Mouse (Mus musculus): Measurements from ENCODE around the gene Kcnq4. TPM values are rescaled to one million over a fixed set of nuclear protein-coding genes. Genes with fewer than 3 reads are reported as not detected.

Kcnq4 gene
- polyA plus RNA-seq, 1 experiment, result 0.98 TPM

DNA sequence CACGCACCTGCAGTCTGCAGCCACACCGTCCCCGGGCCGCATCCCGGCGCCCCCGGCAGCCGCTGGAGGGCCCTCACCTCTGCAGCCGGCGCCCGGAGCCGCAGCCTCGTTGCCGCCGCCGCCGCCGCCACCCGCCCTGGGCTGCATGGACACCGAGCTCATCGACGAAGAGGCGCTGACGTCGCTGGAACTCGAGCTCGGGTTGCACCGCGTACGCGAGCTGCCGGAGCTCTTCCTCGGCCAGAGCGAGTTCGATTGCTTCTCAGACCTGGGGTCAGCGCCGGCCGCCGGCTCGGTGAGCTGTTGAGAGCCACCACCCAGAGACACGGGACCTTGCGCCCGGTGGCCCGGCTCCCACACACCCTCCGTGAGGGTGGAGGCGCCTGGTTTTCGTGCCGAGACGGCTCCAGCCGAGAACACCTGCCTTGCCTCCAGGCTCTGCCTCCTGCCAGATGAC lies 81.3 kb downstream of the Kcnq4 start:
- H3K27me3 ChIP-seq (ENCODE audit: control insufficient read depth, insufficient read depth, low read length), result peaks cover 4% of the 10 kb centered on the region; the same call in 1 of the 2 replicates
- no peaks in the 10 kb centered on the region; the same call in 1 of the 2 replicates for H3K4me1 ChIP-seq (ENCODE audit: control insufficient read depth, insufficient read depth, insufficient read length)
- peak in 1 of 2 experiments; percentile 19 for DNase-seq (ENCODE audit: low read depth in 1 of 2, low spot score in 2 of 2)
- no peak overlapping the region for H3K27ac ChIP-seq (ENCODE audit: insufficient read depth, low read length)
- under 1% methylated on average over 50 of the region's 50 CpGs for WGBS
- no peaks in the 10 kb centered on the region for H3K36me3 ChIP-seq (ENCODE audit: control insufficient read depth, insufficient read depth, low read length)
- peak overlapping the region; percentile 51 for H3K4me3 ChIP-seq (ENCODE audit: extremely low read depth, insufficient read depth, insufficient read length)
- TF ChIP-seq CTCF (IDR thresholded peaks at IDR 0.05; ENCODE audit: extremely low read depth, insufficient read depth, insufficient read length, insufficient replicate concordance) (no peak), POLR2A (IDR thresholded peaks at IDR 0.05; ENCODE audit: low read depth, low read length) (no peak)

DNA sequence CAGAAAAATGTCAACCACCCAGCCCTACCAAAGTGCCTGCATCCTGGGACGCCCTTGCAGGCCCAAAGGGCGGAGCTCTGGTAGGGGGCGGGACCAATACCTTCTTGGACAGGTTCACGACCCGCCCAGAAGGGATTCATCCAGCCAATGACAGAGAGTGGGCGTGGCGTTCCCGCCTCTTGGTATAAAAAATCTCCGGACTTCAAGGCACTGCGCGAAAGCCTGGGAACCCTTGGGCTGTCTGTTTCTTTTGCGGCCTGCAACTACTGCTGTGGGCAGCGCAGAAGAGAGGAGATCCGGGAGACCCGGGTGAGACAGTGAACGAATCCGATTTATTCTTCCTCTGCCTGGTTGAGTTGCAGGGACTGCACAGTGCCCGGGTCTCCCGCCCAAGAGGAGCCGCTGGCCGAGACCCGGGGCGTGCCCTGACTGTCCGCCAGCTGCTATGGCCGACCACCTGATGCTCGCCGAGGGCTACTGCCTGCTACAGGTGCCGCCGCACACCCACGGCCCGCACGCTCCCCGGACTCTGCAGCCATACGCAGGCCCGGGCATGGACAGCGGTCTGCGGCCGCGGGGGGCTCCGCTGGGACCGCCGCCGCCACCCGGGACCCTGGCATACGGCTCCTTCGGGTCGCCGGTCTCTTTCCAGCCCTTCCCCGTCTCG lies 81.9 kb downstream of the Kcnq4 start, which contains the start of gene Cited4:
TSS of gene Cited4 (plus strand) at position 215 of the 667 bp plus-strand sequence.
- TF ChIP-seq POLR2A (IDR thresholded peaks at IDR 0.05; ENCODE audit: low read depth, low read length), result no peak
- Histone ChIP-seq H3K27ac (ENCODE audit: insufficient read depth, low read length) (no peak within 1 kb of the TSS), H3K36me3 (ENCODE audit: control insufficient read depth, insufficient read depth, low read length) (no peaks in the 10 kb centered on the region), H3K4me3 (ENCODE audit: extremely low read depth, insufficient read depth, insufficient read length) (peak within 1 kb of the TSS; percentile 51), H3K4me1 (ENCODE audit: control insufficient read depth, insufficient read depth, insufficient read length) (no peaks in the 10 kb centered on the region; the same call in 1 of the 2 replicates), H3K27me3 (ENCODE audit: control insufficient read depth, insufficient read depth, low read length) (peaks cover 4% of the 10 kb centered on the region; the same call in 1 of the 2 replicates)
- DNase-seq (ENCODE audit: low read depth in 1 of 2, low spot score in 2 of 2), result peak; percentile 63 to 81
- 2% methylated on average over 41 of the region's 50 CpGs for WGBS

DNA sequence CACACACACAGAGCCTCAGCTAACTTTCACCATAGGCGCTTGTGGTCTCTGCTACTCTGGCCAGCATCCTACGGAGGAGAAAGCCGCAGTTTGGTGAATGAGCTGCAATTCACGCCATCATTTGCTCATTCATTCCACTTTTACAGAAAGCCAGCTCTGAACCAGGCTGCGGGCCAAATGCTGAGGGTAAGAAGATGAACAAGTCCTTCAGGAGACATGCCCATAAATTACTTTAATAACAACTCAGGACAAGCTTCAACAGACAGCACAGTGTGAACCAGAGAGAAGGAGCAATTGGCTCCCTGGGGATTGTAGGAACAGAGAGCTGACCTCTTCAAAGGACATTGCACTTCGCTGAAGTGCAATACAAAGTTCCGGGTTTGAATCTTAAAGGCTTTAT lies 82.6 kb downstream of the Kcnq4 start:
- TF ChIP-seq POLR2A (IDR thresholded peaks at IDR 0.05; ENCODE audit: low read depth, low read length) (no peak), CTCF (IDR thresholded peaks at IDR 0.05; ENCODE audit: extremely low read depth, insufficient read depth, insufficient read length, insufficient replicate concordance) (no peak)
- Histone ChIP-seq H3K4me1 (ENCODE audit: control insufficient read depth, insufficient read depth, insufficient read length) (no peaks in the 10 kb centered on the region; the same call in 1 of the 2 replicates), H3K27me3 (ENCODE audit: control insufficient read depth, insufficient read depth, low read length) (peaks cover 4% of the 10 kb centered on the region; the same call in 1 of the 2 replicates), H3K4me3 (ENCODE audit: extremely low read depth, insufficient read depth, insufficient read length) (no peak overlapping the region), H3K36me3 (ENCODE audit: control insufficient read depth, insufficient read depth, low read length) (no peaks in the 10 kb centered on the region), H3K27ac (ENCODE audit: insufficient read depth, low read length) (no peak overlapping the region)
- no peak for DNase-seq (ENCODE audit: low read depth in 1 of 2, low spot score in 2 of 2)
- WGBS, result 81% methylated on average over 7 of the region's 7 CpGs

DNA sequence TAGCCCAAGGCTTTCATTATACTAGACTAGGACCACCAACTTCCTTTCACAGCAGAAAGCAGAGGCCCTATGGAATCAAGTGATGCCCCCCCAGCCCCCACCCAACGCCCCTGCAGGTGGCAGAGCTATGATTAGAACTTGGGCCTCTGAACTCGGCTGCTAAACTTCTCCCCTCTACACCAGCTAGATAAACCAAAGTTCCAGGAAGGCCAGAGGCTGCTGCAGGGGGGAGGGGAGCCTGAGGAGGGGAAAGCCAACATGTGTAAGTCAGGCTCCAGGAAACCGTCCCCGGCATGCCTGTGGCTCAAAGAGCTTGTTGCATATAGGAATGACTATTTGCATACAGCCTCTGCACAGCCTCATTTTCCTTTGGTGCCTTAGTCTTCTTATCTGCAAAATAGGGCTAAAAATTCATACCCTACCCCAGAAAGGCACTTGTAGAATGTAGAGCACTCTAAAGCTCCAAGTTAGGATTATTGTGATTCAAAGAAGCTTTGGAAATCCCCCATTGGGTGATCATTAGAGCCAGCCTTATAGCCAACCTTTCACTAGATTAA lies 83.2 kb downstream of the Kcnq4 start:
- H3K27me3 ChIP-seq (ENCODE audit: control insufficient read depth, insufficient read depth, low read length), result peaks cover 4% of the 10 kb centered on the region; the same call in 1 of the 2 replicates
- DNase-seq (ENCODE audit: low read depth in 1 of 2, low spot score in 2 of 2), result no peak
- no peaks in the 10 kb centered on the region for H3K36me3 ChIP-seq (ENCODE audit: control insufficient read depth, insufficient read depth, low read length)
- 52% methylated on average over 4 of the region's 4 CpGs for WGBS
- no peak for TF ChIP-seq POLR2A (IDR thresholded peaks at IDR 0.05; ENCODE audit: low read depth, low read length)
- no peak for TF ChIP-seq CTCF (IDR thresholded peaks at IDR 0.05; ENCODE audit: extremely low read depth, insufficient read depth, insufficient read length, insufficient replicate concordance)
- H3K4me3 ChIP-seq (ENCODE audit: extremely low read depth, insufficient read depth, insufficient read length), result no peak overlapping the region
- no peak overlapping the region for H3K27ac ChIP-seq (ENCODE audit: insufficient read depth, low read length)
- no peaks in the 10 kb centered on the region; the same call in 1 of the 2 replicates for H3K4me1 ChIP-seq (ENCODE audit: control insufficient read depth, insufficient read depth, insufficient read length)

DNA sequence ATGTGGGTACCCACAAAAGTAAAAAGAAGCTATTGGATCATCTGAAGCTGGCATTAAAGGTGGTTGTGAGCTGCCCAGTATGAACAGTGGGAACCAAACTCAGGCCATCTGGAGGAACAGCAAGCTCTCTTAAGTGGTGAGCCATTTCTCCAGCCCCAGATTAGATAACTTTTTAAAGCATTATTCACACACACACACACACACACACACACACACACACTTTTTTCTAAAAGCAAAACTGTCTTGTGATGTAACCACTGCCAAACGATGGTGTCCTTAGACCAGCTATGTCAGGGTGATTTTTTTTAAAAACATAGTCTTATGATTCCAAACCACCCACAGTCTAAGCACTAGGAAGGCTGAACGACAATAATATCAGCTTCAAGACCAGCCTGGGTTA lies 83.8 kb downstream of the Kcnq4 start:
- no peaks in the 10 kb centered on the region; the same call in 1 of the 2 replicates for H3K4me1 ChIP-seq (ENCODE audit: control insufficient read depth, insufficient read depth, insufficient read length)
- TF ChIP-seq CTCF (IDR thresholded peaks at IDR 0.05; ENCODE audit: extremely low read depth, insufficient read depth, insufficient read length, insufficient replicate concordance), result no peak
- no peak for TF ChIP-seq POLR2A (IDR thresholded peaks at IDR 0.05; ENCODE audit: low read depth, low read length)
- WGBS, result 72% methylated on average over 2 of the region's 2 CpGs
- no peaks in the 10 kb centered on the region for H3K36me3 ChIP-seq (ENCODE audit: control insufficient read depth, insufficient read depth, low read length)
- H3K27ac ChIP-seq (ENCODE audit: insufficient read depth, low read length), result no peak overlapping the region
- no peak for DNase-seq (ENCODE audit: low read depth in 1 of 2, low spot score in 2 of 2)
- peaks cover 4% of the 10 kb centered on the region; the same call in 1 of the 2 replicates for H3K27me3 ChIP-seq (ENCODE audit: control insufficient read depth, insufficient read depth, low read length)
- no peak overlapping the region for H3K4me3 ChIP-seq (ENCODE audit: extremely low read depth, insufficient read depth, insufficient read length)

DNA sequence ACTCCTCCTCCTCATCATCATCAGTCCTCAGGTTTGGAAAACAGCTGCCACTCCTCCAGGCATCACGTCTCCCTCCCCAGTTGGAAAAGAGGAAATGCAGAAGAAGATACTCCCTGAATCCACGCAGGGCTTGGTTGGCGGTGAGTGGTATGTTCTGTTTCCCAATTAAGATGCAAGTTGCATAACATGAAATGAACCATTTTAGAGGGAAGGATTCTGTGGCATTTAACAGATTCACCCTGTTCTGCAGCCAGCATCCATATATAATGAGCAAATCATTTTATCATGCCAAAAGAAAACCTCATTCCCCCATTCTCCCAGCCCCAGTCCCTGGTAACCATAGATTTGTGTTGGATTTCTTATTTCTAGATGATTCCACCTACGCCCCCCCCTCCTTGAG lies 87.9 kb downstream of the Kcnq4 start:
- Histone ChIP-seq H3K36me3 (ENCODE audit: control insufficient read depth, insufficient read depth, low read length) (no peaks in the 10 kb centered on the region), H3K4me1 (ENCODE audit: control insufficient read depth, insufficient read depth, insufficient read length) (no peaks in the 10 kb centered on the region), H3K27me3 (ENCODE audit: control insufficient read depth, insufficient read depth, low read length) (no peaks in the 10 kb centered on the region), H3K27ac (ENCODE audit: insufficient read depth, low read length) (no peak overlapping the region), H3K4me3 (ENCODE audit: extremely low read depth, insufficient read depth, insufficient read length) (no peak overlapping the region)
- TF ChIP-seq POLR2A (IDR thresholded peaks at IDR 0.05; ENCODE audit: low read depth, low read length) (no peak), CTCF (IDR thresholded peaks at IDR 0.05; ENCODE audit: extremely low read depth, insufficient read depth, insufficient read length, insufficient replicate concordance) (no peak)
- no peak for DNase-seq (ENCODE audit: low read depth in 1 of 2, low spot score in 2 of 2)
- 63% methylated on average over 4 of the region's 4 CpGs for WGBS

DNA sequence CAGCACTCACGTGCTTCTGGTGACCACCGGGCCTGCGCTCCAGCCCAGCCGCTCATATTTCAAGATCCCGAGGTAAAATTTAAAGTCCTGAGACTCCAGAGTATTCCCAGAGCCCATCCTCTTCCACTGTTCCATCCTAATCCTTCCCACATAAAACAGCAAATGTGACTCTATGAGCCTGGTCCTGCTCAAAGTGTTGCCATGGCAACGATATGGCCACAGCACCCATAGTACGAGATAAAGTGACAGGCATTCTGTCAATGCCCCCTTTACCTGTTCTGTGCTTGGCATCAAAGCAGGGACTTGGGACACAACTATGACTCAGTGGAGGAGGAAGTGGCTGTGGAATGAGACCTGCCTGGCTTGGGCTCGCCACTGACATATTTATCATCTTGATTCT lies 92.5 kb downstream of the Kcnq4 start:
- Histone ChIP-seq H3K27me3 (ENCODE audit: control insufficient read depth, insufficient read depth, low read length) (no peaks in the 10 kb centered on the region), H3K4me3 (ENCODE audit: extremely low read depth, insufficient read depth, insufficient read length) (no peak overlapping the region), H3K4me1 (ENCODE audit: control insufficient read depth, insufficient read depth, insufficient read length) (no peaks in the 10 kb centered on the region), H3K36me3 (ENCODE audit: control insufficient read depth, insufficient read depth, low read length) (no peaks in the 10 kb centered on the region), H3K27ac (ENCODE audit: insufficient read depth, low read length) (no peak overlapping the region)
- no peak for DNase-seq (ENCODE audit: low read depth in 1 of 2, low spot score in 2 of 2)
- TF ChIP-seq CTCF (IDR thresholded peaks at IDR 0.05; ENCODE audit: extremely low read depth, insufficient read depth, insufficient read length, insufficient replicate concordance) (no peak), POLR2A (IDR thresholded peaks at IDR 0.05; ENCODE audit: low read depth, low read length) (no peak)
- 79% methylated on average over 8 of the region's 8 CpGs for WGBS
